Comparison of ENCODE assay signal across 22 mouse cellular contexts in genomic region chr9:48819137-48819536, GRCm38 (mm10).
"Had no signal": no experiment of that assay in that cellular context is flagged by ENCODE, and none has a peak within 500 bp of the region (broad histone marks: within the 10 kb centered on the region; RNA-seq: fewer than 3 reads in every experiment).

No protein-coding gene starts in this region.

- H3K4me3 ChIP-seq: intestine, embryonic 15.5 days; kidney, embryonic 15.5 days; limb, embryonic 12.5 days; limb, embryonic 15.5 days; lung, embryonic 15.5 days; midbrain, embryonic 15.5 days; neural tube, embryonic 12.5 days; neural tube, embryonic 15.5 days had no signal

- H3K9ac ChIP-seq: intestine, embryonic 15.5 days; kidney, embryonic 15.5 days; limb, embryonic 12.5 days; limb, embryonic 15.5 days; liver, embryonic 14.5 days; lung, embryonic 15.5 days; midbrain, embryonic 15.5 days; neural tube, embryonic 12.5 days; neural tube, embryonic 15.5 days had no signal

- H3K9me3 ChIP-seq: intestine, embryonic 15.5 days; kidney, embryonic 15.5 days; limb, embryonic 12.5 days; limb, embryonic 15.5 days; lung, embryonic 15.5 days; megakaryocyte, embryonic 14.5 days; midbrain, embryonic 15.5 days; neural tube, embryonic 12.5 days; neural tube, embryonic 15.5 days had no signal

- H3K36me3 ChIP-seq: intestine, embryonic 15.5 days; kidney, embryonic 15.5 days; limb, embryonic 12.5 days; limb, embryonic 15.5 days; lung, embryonic 15.5 days; midbrain, embryonic 15.5 days; neural tube, embryonic 12.5 days; neural tube, embryonic 15.5 days had no signal

- H3K27ac ChIP-seq: intestine, embryonic 15.5 days; kidney, embryonic 15.5 days; limb, embryonic 12.5 days; limb, embryonic 15.5 days; liver, embryonic 14.5 days; lung, embryonic 15.5 days; midbrain, embryonic 15.5 days; neural tube, embryonic 12.5 days; neural tube, embryonic 15.5 days had no signal

- DNase-seq: kidney, adult 11 months; kidney, adult 8-10 months; kidney, postnatal 10 days; left cerebral cortex, postnatal 4 days; lung, adult 18-20 months; lung, postnatal 10 days; lung, postnatal 36 days; right cerebral cortex, adult 18-20 months; right cerebral cortex, postnatal 14 days; right cerebral cortex, postnatal 4 days; thymus, adult 18-20 months had no signal

- ATAC-seq: intestine, embryonic 15.5 days; midbrain, embryonic 15.5 days had no signal

- H3K4me2 ChIP-seq: intestine, embryonic 15.5 days; kidney, embryonic 15.5 days; limb, embryonic 12.5 days; limb, embryonic 15.5 days; lung, embryonic 15.5 days; midbrain, embryonic 11.5 days; midbrain, embryonic 15.5 days; neural tube, embryonic 12.5 days; neural tube, embryonic 15.5 days had no signal

- H3K27me3 ChIP-seq: megakaryocyte, embryonic 14.5 days; midbrain, embryonic 15.5 days; neural tube, embryonic 12.5 days; neural tube, embryonic 15.5 days had no signal
